Mouse (Mus musculus) heart, postnatal 4 days (tissue): ENCODE data around the gene Baz2b. TPM values are rescaled to one million over a fixed set of nuclear protein-coding genes. Genes with fewer than 3 reads are reported as not detected.
"Not testable (repeated sequence)": the region's sequence is repeated elsewhere in the genome, so short reads cannot be mapped to it uniquely, and the experiment has no call there.

ENCODE experiments used
- DNase-seq: peaks from one replicate; pipeline ENCODE4 v3.0.0; 2021
- total RNA-seq, 2 experiments: library from RNA; stranded (reverse); gene quantifications; 2 replicates each; pipeline ENCODE4 v1.2.3; 2021

Baz2b gene
- total RNA-seq, 2 experiments from 2014 or later, result 65.5 to 68.2 TPM

- no peak for DNase-seq
Observed at GRCm38 (mm10) chr2:60200051-60200562, 9.5 kb downstream of the Baz2b start.

- no peak for DNase-seq
Observed at GRCm38 (mm10) chr2:60196841-60197240, 12.8 kb downstream of the Baz2b start.

- no peak for DNase-seq
Observed at GRCm38 (mm10) chr2:60181696-60182095, 27.9 kb downstream of the Baz2b start.

- DNase-seq, result no peak
Observed at GRCm38 (mm10) chr2:60177490-60177889, 32.1 kb downstream of the Baz2b start.

GRCm38 (mm10) chr2:60176087-60176486 is 33.6 kb downstream of the Baz2b start:
- no peak for DNase-seq

GRCm38 (mm10) chr2:60175078-60175477 is 34.6 kb downstream of the Baz2b start:
- no peak for DNase-seq

- no peak for DNase-seq
Observed at GRCm38 (mm10) chr2:60173595-60173994, 36.0 kb downstream of the Baz2b start.

GRCm38 (mm10) chr2:60173190-60173589 is 36.4 kb downstream of the Baz2b start:
- no peak for DNase-seq

- no peak for DNase-seq
Observed at GRCm38 (mm10) chr2:60172531-60172914, 37.1 kb downstream of the Baz2b start.

GRCm38 (mm10) chr2:60171786-60172530 is 37.7 kb downstream of the Baz2b start:
- peak; percentile 29 for DNase-seq

GRCm38 (mm10) chr2:60166878-60167277 is 42.8 kb downstream of the Baz2b start:
- DNase-seq, result no peak

- DNase-seq, result no peak
Observed at GRCm38 (mm10) chr2:60165679-60166078, 44.0 kb downstream of the Baz2b start.

- no peak for DNase-seq
Observed at GRCm38 (mm10) chr2:60163744-60164143, 45.9 kb downstream of the Baz2b start.

- no peak for DNase-seq
Observed at GRCm38 (mm10) chr2:60152481-60152880, 57.2 kb downstream of the Baz2b start.

- DNase-seq, result no peak
Observed at GRCm38 (mm10) chr2:60148651-60149050, 61.0 kb downstream of the Baz2b start.

GRCm38 (mm10) chr2:60147428-60147827 is 62.2 kb downstream of the Baz2b start:
- no peak for DNase-seq

- peak; percentile 24 for DNase-seq
Observed at GRCm38 (mm10) chr2:60145742-60146141, 63.9 kb downstream of the Baz2b start.

- DNase-seq, result no peak
Observed at GRCm38 (mm10) chr2:60143383-60143782, 66.3 kb downstream of the Baz2b start.

- DNase-seq, result no peak
Observed at GRCm38 (mm10) chr2:60142281-60142680, 67.4 kb downstream of the Baz2b start.

GRCm38 (mm10) chr2:60138751-60139162 is 70.9 kb downstream of the Baz2b start:
- DNase-seq, result no peak

- DNase-seq, result no peak
Observed at GRCm38 (mm10) chr2:60135796-60136195, 73.8 kb downstream of the Baz2b start.

- not testable (repeated sequence) for DNase-seq
Observed at GRCm38 (mm10) chr2:60134958-60135357, 74.7 kb downstream of the Baz2b start.

GRCm38 (mm10) chr2:60133072-60133471 is 76.6 kb downstream of the Baz2b start:
- no peak for DNase-seq

- DNase-seq, result no peak
Observed at GRCm38 (mm10) chr2:60132269-60133042, 77.2 kb downstream of the Baz2b start.
